Mouse (Mus musculus) activated CD4-positive, CD25-positive, alpha-beta regulatory T cell, adult 4 months (primary cell): Measurements from ENCODE around the gene Panx1. TPM values are rescaled to one million over a fixed set of nuclear protein-coding genes. Genes with fewer than 3 reads are reported as not detected.
A peak's percentile ranks its signal among the peaks of the same experiment; 100 is the strongest.

Experiments
- ATAC-seq: one replicate; pipeline ENCODE4 v1.8.0; 2017
- polyA plus RNA-seq, 2 experiments: library from polyadenylated mRNA; unstranded; fragments of 100-300 nt; shearing (Covaris generic); gene quantifications; one replicate each; pipeline ENCODE4 v1.2.1; 2017

Panx1 gene
- polyA plus RNA-seq, 2 experiments from 2014 or later = 27.2 to 27.5 TPM

DNA sequence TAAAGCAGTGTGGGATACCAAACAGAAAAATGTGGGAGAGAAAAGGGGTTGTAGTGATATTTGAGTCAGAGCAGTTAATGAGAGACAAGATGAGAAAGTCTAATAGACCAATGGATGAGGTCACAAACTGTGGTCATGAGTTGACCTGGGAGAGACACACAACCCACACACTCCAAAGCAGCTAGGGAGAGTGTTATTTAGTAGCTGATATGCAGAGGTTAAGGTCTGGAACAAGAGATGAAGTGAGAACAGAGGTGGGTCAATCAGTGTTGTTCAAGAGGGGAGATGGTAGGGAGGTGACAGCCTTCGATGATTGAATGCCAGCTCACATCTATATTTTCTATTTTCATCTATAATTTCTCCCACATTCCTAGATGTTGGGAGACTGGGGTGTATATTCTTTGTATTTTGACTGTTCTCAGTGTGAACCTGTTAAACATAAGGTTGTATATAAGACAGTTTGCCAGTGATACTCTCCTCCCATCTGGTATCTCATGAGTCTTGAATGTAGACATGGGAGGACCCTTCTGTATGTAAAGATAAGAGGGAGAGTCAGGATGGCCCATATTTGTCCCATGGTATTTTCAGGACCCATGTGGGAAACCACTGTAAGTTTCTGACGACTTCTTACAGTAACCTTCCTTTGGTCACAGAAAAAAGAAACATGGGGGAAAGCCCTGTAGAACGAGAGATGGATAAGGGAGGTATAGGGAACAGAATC, 74.3 kb downstream of the Panx1 start:
- ATAC-seq = no peak

DNA sequence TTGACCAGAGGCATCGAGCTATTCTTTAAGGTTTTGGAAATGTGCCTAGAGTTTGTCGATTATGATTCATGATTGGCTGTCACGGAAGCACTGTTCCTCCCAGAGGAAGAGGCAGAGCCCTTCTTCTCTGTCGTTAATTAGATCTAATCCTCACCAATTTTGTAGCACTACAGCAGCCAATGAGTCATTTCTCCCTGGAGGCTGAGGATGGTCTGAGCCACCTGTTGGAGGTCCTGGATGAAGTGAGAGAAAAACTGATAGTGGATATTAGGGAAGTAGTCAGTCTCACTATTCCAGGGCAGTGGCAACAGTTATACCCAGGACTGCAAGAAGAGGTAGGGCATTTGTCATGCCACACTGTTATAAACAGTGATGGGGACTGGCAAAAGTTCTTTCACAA, 75.1 kb downstream of the Panx1 start:
- ATAC-seq = no peak

DNA sequence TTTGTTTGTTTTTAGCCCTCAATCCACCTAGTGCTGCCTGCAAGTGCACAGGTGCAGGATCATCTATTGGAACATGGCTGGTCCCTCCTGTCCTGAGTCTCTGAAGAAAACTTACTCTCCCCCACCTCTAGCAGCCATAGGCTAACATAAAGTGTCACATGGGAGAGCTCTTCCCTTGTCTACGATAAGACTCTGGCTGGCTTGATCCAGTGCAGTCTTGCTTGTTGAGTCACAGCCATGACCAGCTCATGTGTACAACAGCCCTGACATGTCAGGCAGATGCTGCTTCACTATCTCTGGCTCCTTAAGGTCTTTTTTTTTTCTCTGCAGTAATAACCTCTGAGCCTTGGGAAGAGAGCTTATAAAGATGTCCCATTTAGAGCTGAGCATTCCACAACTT, 77.7 kb downstream of the Panx1 start:
- peak; percentile 15 for ATAC-seq

DNA sequence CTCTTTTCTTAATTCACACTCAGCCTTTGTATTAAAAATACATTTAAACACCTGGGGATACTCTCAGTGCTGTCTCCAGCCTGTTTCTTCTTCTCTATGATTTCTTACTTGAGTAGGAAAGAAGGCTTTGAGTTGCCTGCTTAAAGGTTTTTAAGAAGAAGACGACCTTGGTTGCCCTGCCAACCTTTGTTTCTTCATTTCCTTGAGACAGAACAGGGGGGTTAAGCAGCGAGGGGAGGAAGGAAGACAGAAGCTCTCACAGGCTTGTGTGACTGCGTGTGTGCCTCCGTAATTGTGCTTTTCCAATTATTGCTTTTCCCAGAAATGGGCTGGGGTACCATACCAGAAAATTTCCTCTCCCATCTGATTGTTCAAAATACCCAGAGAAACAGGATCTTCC, 78.5 kb downstream of the Panx1 start:
- peak; percentile 73 for ATAC-seq

DNA sequence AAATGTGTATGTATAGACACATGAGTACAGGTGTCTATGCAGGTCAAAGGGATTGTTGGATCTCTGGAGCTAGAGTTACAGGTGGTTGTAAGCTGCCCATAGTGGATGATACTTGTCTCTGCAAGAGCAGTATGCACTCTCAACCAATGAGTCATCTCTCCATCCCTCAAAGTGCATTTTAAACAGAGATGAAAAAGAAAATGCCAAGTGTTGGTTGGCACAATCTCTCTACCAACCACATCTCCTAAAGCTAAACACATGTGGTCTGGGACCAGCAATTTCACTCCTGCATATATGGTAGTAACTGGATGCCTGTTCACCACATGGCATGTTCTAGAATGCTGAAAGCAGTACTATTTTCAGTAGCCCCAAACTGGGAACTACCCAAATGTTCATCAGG, 79.9 kb downstream of the Panx1 start:
- ATAC-seq = no peak

DNA sequence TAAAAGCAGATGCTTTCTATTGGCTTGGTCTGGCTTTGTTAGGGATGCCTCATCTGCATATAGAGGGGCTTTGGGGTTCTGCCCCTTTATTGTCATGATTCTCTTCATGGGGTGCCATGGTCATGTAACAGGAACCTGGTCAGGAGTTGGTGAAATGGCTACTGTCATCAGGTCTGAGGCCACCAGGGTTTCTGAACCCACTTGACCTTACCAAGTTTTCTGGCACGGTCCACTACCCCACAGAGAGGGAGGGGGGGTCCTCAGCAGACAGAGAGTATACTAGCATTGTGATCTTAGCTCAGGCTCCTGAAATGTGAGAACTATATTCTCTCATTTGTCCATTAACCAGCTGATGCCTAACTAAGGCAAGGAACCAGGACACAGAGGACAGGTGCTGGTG, 82.5 kb downstream of the Panx1 start:
- no peak for ATAC-seq

DNA sequence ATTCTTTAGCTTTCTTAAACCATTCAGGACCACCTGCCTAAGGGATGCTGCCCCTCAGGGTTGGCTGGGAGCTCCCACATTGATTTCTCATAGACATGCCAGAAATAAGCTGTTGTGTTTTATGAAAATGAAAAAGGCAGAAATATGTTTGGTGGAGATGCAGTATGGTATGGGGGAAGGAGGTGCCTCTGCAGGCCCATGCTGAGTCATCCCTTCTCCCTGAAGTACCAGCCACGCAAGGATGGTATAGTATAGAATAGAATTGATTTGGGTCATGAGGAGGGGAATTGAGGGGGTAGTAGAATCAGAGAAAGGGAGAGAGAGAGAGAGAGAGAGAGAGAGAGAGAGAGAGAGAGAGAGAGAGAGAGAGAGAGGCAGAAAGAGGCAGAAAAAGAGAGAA, 90.6 kb downstream of the Panx1 start:
- no peak for ATAC-seq

Other genes with a start within 250 kb of the Panx1 start
- gene Gpr83, start 185.3 kb downstream of the Panx1 start, polyA plus RNA-seq = 10 to 100 TPM; 88.3 to 94.9 TPM
- 1,000 to 10,000 TPM in 1 of 2 experiments, 100 to 1,000 TPM in 1; 971 to 1,075 TPM for gene Izumo1r, start 141.5 kb downstream of the Panx1 start, polyA plus RNA-seq
- not detected for gene Hephl1, start 66.6 kb upstream of the Panx1 start, polyA plus RNA-seq
- gene Vstm5, start 193.6 kb upstream of the Panx1 start, polyA plus RNA-seq = not detected
- gene Med17, start 234.5 kb upstream of the Panx1 start, polyA plus RNA-seq = 10 to 100 TPM; 23.7 to 33.2 TPM